Mouse (Mus musculus): ENCODE data around the gene Pla2g4e. TPM values are rescaled to one million over a fixed set of nuclear protein-coding genes. Genes with fewer than 3 reads are reported as not detected.
A peak's percentile ranks its signal among the peaks of the same experiment; 100 is the strongest.

The Pla2g4e gene
- polyA plus RNA-seq (2016; fragmentation: Nextera tagmentation; extraction: Ambion mirVana), result 0.07 TPM in 1 of 2 replicates, not detected in the other

GRCm38 (mm10) chr2:120244679-120245420 is at the start of gene Pla2g4e:
Pla2g4e (minus strand) TSS chr2:120245335.
- WGBS, result 5% methylated on average over 27 of the region's 27 CpGs

GRCm38 (mm10) chr2:120291471-120292078 is 46.4 kb upstream of the Pla2g4e start:
- DNase-seq (ENCODE audit: low spot score), result no peak
- H3K27me3 ChIP-seq (ENCODE audit: low read depth, poor library complexity, severe bottlenecking), result no peaks in the 10 kb centered on the region
- H3K4me3 ChIP-seq, result no peak overlapping the region
- no peaks in the 10 kb centered on the region for H3K36me3 ChIP-seq
- WGBS, result 89% methylated on average over 9 of the region's 9 CpGs
- H3K4me1 ChIP-seq, result no peaks in the 10 kb centered on the region
- H3K9me3 ChIP-seq (replicated peaks), result no peaks in the 10 kb centered on the region
- no peak overlapping the region for H3K27ac ChIP-seq (replicated peaks)

More at GRCm38 (mm10) chr2:120244679-120245420, at the start of gene Pla2g4e:
- Histone ChIP-seq H3K27me3 (ENCODE audit: low read depth, poor library complexity, severe bottlenecking) (peaks cover 40% of the 10 kb centered on the region), H3K9me3 (replicated peaks) (no peaks in the 10 kb centered on the region), H3K27ac (replicated peaks) (peak within 1 kb of the TSS; percentile 53), H3K36me3 (no peaks in the 10 kb centered on the region), H3K4me1 (peaks cover 9% of the 10 kb centered on the region), H3K4me3 (peak within 1 kb of the TSS; percentile 55)
- no peak for DNase-seq (ENCODE audit: low spot score)

DNA sequence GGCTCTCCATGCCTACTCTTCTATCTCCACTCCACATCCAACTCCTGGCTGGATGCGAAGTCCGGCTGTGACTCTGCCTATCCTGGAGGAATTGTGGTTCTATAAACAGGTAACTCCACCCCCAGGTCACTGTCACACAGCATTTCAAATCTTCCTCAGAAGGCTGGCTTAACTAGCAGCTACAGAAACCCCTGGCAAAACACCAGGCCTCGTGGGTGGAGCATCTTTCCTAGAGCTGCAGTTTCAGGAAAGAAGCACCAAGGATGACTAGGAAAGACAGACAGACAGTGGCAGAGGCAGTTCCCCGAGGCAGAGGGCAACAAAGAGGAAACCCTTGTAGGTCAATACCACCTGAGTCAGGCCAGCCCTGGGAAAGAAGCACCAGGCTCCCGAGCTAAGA is 43.9 kb upstream of the Pla2g4e start, which contains the start of gene Pla2g4d:
Pla2g4d (minus strand) TSS at position 203 of the 400 bp plus-strand sequence.
- Histone ChIP-seq H3K27ac (replicated peaks) (no peak within 1 kb of the TSS), H3K9me3 (replicated peaks) (no peaks in the 10 kb centered on the region), H3K4me3 (no peak within 1 kb of the TSS), H3K4me1 (no peaks in the 10 kb centered on the region), H3K36me3 (no peaks in the 10 kb centered on the region), H3K27me3 (ENCODE audit: low read depth, poor library complexity, severe bottlenecking) (no peaks in the 10 kb centered on the region)
- no peak for DNase-seq (ENCODE audit: low spot score)
- WGBS, result 78% methylated on average over 5 of the region's 5 CpGs

- WGBS, result 93% methylated on average over 3 of the region's 3 CpGs
- Histone ChIP-seq H3K27ac (replicated peaks) (no peak overlapping the region), H3K27me3 (ENCODE audit: low read depth, poor library complexity, severe bottlenecking) (no peaks in the 10 kb centered on the region), H3K4me3 (no peak overlapping the region), H3K4me1 (no peaks in the 10 kb centered on the region), H3K9me3 (replicated peaks) (no peaks in the 10 kb centered on the region), H3K36me3 (no peaks in the 10 kb centered on the region)
- DNase-seq (ENCODE audit: low spot score), result no peak
Measured at GRCm38 (mm10) chr2:120288401-120288800, 43.3 kb upstream of the Pla2g4e start.

DNA sequence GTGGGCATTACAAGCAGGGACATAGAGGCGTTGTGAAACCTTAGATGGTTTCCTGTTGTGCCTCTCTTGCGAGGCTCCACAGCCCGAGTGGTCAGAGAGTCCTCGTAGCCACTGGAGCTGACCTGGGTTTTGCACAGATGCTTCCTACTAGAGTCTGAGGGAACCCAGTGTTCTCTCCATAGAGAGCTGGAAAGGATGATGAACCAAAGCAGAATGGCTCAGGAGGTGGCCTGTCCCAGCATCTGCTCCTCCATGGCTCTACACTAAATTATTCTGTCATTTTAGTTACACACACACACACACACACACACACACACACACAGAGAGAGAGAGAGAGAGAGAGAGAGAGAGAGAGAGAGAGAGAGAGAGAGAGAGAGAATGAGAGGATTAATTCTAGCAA is 40.5 kb upstream of the Pla2g4e start:
- H3K4me3 ChIP-seq, result no peak overlapping the region
- no peak for DNase-seq (ENCODE audit: low spot score)
- no peaks in the 10 kb centered on the region for H3K36me3 ChIP-seq
- H3K4me1 ChIP-seq, result no peaks in the 10 kb centered on the region
- H3K9me3 ChIP-seq (replicated peaks), result no peaks in the 10 kb centered on the region
- H3K27me3 ChIP-seq (ENCODE audit: low read depth, poor library complexity, severe bottlenecking), result no peaks in the 10 kb centered on the region
- no peak overlapping the region for H3K27ac ChIP-seq (replicated peaks)
- 77% methylated on average over 4 of the region's 4 CpGs for WGBS

DNA sequence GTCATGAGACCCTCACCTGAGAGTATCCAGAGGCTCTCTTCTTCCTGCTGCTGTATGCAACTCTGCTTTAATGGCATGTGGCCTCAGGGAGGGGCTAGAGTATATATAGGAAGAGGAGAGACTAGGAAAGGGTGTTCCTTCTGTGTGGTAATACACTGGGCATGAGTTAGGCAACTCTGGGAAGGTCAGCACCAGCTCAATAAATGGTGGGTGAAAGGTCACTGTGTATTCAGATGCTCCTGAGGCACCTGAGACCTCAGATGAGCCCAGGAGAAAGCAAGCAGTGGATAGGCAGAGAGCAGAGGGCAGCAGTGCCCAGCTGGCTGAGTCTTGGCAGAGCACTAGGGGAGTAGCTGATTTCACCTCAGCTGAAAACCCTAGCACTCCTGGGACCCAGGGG is 39.6 kb upstream of the Pla2g4e start:
- no peaks in the 10 kb centered on the region for H3K4me1 ChIP-seq
- no peak for DNase-seq (ENCODE audit: low spot score)
- H3K4me3 ChIP-seq, result no peak overlapping the region
- no peak overlapping the region for H3K27ac ChIP-seq (replicated peaks)
- no peaks in the 10 kb centered on the region for H3K9me3 ChIP-seq (replicated peaks)
- H3K27me3 ChIP-seq (ENCODE audit: low read depth, poor library complexity, severe bottlenecking), result no peaks in the 10 kb centered on the region
- H3K36me3 ChIP-seq, result no peaks in the 10 kb centered on the region

DNA sequence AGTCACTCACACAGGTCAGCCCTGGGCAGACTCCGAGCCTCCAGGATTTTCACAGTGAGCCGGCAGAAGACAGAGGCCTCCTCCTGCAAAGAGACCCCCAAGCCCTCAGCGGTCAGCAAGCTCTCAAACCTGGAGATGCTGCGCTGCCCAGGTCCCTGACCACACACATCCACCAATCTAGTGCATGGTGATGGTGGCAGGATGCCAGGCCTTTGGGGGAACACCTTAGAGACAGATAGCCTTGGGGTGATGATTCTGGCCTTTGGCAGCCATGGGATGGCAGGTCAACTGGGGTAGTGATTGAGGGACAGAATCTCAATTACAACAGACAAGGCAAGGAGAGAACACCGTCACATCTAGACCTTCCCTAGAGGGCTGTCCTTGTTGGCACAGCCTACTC is 39.0 kb upstream of the Pla2g4e start:
- 82% methylated on average over 5 of the region's 5 CpGs for WGBS
- no peaks in the 10 kb centered on the region for H3K4me1 ChIP-seq
- no peak overlapping the region for H3K4me3 ChIP-seq
- H3K27me3 ChIP-seq (ENCODE audit: low read depth, poor library complexity, severe bottlenecking), result no peaks in the 10 kb centered on the region
- DNase-seq (ENCODE audit: low spot score), result no peak
- no peaks in the 10 kb centered on the region for H3K9me3 ChIP-seq (replicated peaks)
- H3K27ac ChIP-seq (replicated peaks), result no peak overlapping the region
- no peaks in the 10 kb centered on the region for H3K36me3 ChIP-seq

DNA sequence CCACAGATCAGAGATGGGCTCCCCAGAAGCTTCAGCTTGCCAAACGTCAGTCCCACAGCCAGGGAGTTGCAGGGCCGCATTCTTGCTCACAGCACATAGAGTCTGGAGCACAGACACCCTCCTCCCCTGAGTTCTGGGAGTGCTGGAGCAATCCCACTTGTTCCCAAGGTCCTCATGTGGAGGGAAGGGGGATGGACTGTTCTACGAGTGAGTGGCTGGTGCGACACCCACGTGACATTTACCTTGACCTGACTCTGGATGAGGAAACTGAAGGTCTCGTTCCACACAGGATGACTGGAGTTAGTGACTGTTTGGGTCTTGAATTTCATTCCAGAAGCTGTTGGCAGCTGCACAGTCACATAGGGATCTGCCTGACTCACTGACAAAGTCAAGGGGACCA is 38.4 kb upstream of the Pla2g4e start:
- no peaks in the 10 kb centered on the region for H3K36me3 ChIP-seq
- H3K9me3 ChIP-seq (replicated peaks), result no peaks in the 10 kb centered on the region
- H3K4me1 ChIP-seq, result no peaks in the 10 kb centered on the region
- H3K4me3 ChIP-seq, result no peak overlapping the region
- no peak overlapping the region for H3K27ac ChIP-seq (replicated peaks)
- no peak for DNase-seq (ENCODE audit: low spot score)
- no peaks in the 10 kb centered on the region for H3K27me3 ChIP-seq (ENCODE audit: low read depth, poor library complexity, severe bottlenecking)
- 64% methylated on average over 6 of the region's 6 CpGs for WGBS

GRCm38 (mm10) chr2:120281221-120281620 is 36.1 kb upstream of the Pla2g4e start:
- Histone ChIP-seq H3K4me1 (no peaks in the 10 kb centered on the region), H3K36me3 (no peaks in the 10 kb centered on the region), H3K27me3 (ENCODE audit: low read depth, poor library complexity, severe bottlenecking) (no peaks in the 10 kb centered on the region), H3K4me3 (no peak overlapping the region), H3K9me3 (replicated peaks) (no peaks in the 10 kb centered on the region), H3K27ac (replicated peaks) (no peak overlapping the region)
- DNase-seq (ENCODE audit: low spot score), result no peak
- 53% methylated on average over 3 of the region's 3 CpGs for WGBS

GRCm38 (mm10) chr2:120279961-120280360 is 34.8 kb upstream of the Pla2g4e start:
- peak; percentile 47 for DNase-seq (ENCODE audit: low spot score)

GRCm38 (mm10) chr2:120276951-120277350 is 31.8 kb upstream of the Pla2g4e start:
- no peaks in the 10 kb centered on the region for H3K4me1 ChIP-seq
- H3K4me3 ChIP-seq, result no peak overlapping the region
- 83% methylated on average over 4 of the region's 4 CpGs for WGBS
- H3K27me3 ChIP-seq (ENCODE audit: low read depth, poor library complexity, severe bottlenecking), result no peaks in the 10 kb centered on the region
- no peak for DNase-seq (ENCODE audit: low spot score)
- H3K27ac ChIP-seq (replicated peaks), result no peak overlapping the region
- H3K36me3 ChIP-seq, result no peaks in the 10 kb centered on the region
- H3K9me3 ChIP-seq (replicated peaks), result no peaks in the 10 kb centered on the region

More at GRCm38 (mm10) chr2:120279961-120280360, 34.8 kb upstream of the Pla2g4e start:
- no peaks in the 10 kb centered on the region for H3K27me3 ChIP-seq (ENCODE audit: low read depth, poor library complexity, severe bottlenecking)
- no peaks in the 10 kb centered on the region for H3K4me1 ChIP-seq
- 18% methylated on average over 8 of the region's 8 CpGs for WGBS
- no peaks in the 10 kb centered on the region for H3K9me3 ChIP-seq (replicated peaks)
- H3K27ac ChIP-seq (replicated peaks), result no peak overlapping the region
- no peaks in the 10 kb centered on the region for H3K36me3 ChIP-seq
- H3K4me3 ChIP-seq, result no peak overlapping the region

- Histone ChIP-seq H3K36me3 (no peaks in the 10 kb centered on the region), H3K4me1 (peaks cover 11% of the 10 kb centered on the region), H3K4me3 (peak overlapping the region; percentile 32), H3K27me3 (ENCODE audit: low read depth, poor library complexity, severe bottlenecking) (peaks cover 11% of the 10 kb centered on the region; the same call in 1 of the 2 replicates), H3K9me3 (replicated peaks) (no peaks in the 10 kb centered on the region), H3K27ac (replicated peaks) (peak overlapping the region; percentile 42; the same call in 1 of the 2 replicates)
- WGBS, result 5% methylated on average over 9 of the region's 9 CpGs
- peak; percentile 37 for DNase-seq (ENCODE audit: low spot score)
Measured at GRCm38 (mm10) chr2:120268635-120269034, 23.5 kb upstream of the Pla2g4e start.

- Histone ChIP-seq H3K27me3 (ENCODE audit: low read depth, poor library complexity, severe bottlenecking) (peaks cover 11% of the 10 kb centered on the region; the same call in 1 of the 2 replicates), H3K9me3 (replicated peaks) (no peaks in the 10 kb centered on the region), H3K4me3 (no peak overlapping the region), H3K27ac (replicated peaks) (no peak overlapping the region), H3K36me3 (no peaks in the 10 kb centered on the region), H3K4me1 (peaks cover 11% of the 10 kb centered on the region)
- WGBS, result 73% methylated on average over 6 of the region's 6 CpGs
- no peak for DNase-seq (ENCODE audit: low spot score)
Measured at GRCm38 (mm10) chr2:120265523-120265922, 20.4 kb upstream of the Pla2g4e start.

All from midbrain, embryonic 10.5 days (tissue).